Mouse (Mus musculus) CH12.LX (cell line): Measurements from ENCODE around the gene Slc24a3. TPM values are rescaled to one million over a fixed set of nuclear protein-coding genes. Genes with fewer than 3 reads are reported as not detected.

Experiments used
- DNase-seq: peaks from one replicate; pipeline ENCODE4 v3.0.0-alpha.2; 2013; ENCODE audit errors: extremely low read depth
- H3K27ac ChIP-seq: 2 replicates; pipeline ENCODE4 v1.5.1; 2012; ENCODE audit warnings: low read depth, mild to moderate bottlenecking, control low read depth, moderate library complexity; ENCODE audit not compliant: insufficient read depth
- H3K27me3 ChIP-seq: replicated peaks from 2 replicates; pipeline ENCODE3; 2012; ENCODE audit warnings: inconsistent platforms
- H3K36me3 ChIP-seq, 2 experiments: replicated peaks in 1 of 2; 2 replicates each; pipeline versions ENCODE3 to v1.6.1; 2012; ENCODE audit warnings: inconsistent platforms in 1 of 2, low read length in 1 of 2, mild to moderate bottlenecking in 1 of 2, mixed read lengths in 1 of 2, moderate library complexity in 1 of 2; ENCODE audit not compliant: control insufficient read depth in 1 of 2, insufficient read depth in 1 of 2
- H3K4me1 ChIP-seq, 2 experiments: 2 replicates each; pipeline ENCODE4 v1.6.1; 2012; ENCODE audit warnings: inconsistent platforms in 1 of 2, moderate library complexity in 1 of 2; ENCODE audit not compliant: insufficient read depth in 2 of 2, control insufficient read depth in 1 of 2
- H3K4me2 ChIP-seq: 2 replicates; pipeline ENCODE4 v1.6.1; 2012; ENCODE audit warnings: low read depth, mild to moderate bottlenecking, control low read depth; ENCODE audit not compliant: poor library complexity, insufficient read depth, severe bottlenecking
- H3K4me3 ChIP-seq, 3 experiments: fragments of 150-350 bp in 1 of 3; sonication (generic) in 1 of 3; replicated peaks in 1 of 3; 2 replicates each; pipeline versions ENCODE3 to v1.5.1; 2011 to 2012; ENCODE audit warnings: low read depth in 2 of 3, low read length in 2 of 3, mild to moderate bottlenecking in 2 of 3, moderate library complexity in 2 of 3, control low read depth in 1 of 3, improper control_type of control experiment in 1 of 3, inconsistent platforms in 1 of 3, mixed read lengths in 1 of 3; ENCODE audit not compliant: poor library complexity in 1 of 3
- H3K79me2 ChIP-seq: replicated peaks from 2 replicates; pipeline ENCODE4 v1.6.1; 2012; ENCODE audit warnings: mild to moderate bottlenecking, moderate library complexity; ENCODE audit not compliant: control insufficient read depth, poor library complexity, insufficient read depth, severe bottlenecking; ENCODE audit errors: extremely low read depth
- H3K9ac ChIP-seq: 2 replicates; pipeline ENCODE4 v1.6.1; 2012; ENCODE audit warnings: low read depth, mild to moderate bottlenecking, control low read depth, moderate library complexity; ENCODE audit not compliant: insufficient read depth
- H3K9me3 ChIP-seq: replicated peaks from 2 replicates; pipeline ENCODE3; 2012; ENCODE audit warnings: low read length, inconsistent platforms, mixed read lengths
- BHLHE40 ChIP-seq: IDR thresholded peaks from 2 replicates; pipeline ENCODE4 v1.6.1; 2011; ENCODE audit warnings: mild to moderate bottlenecking, low read depth, low read length, improper control_type of control experiment
- CHD1 ChIP-seq: IDR thresholded peaks from 2 replicates; pipeline ENCODE4 v1.6.1; 2012; ENCODE audit warnings: low read depth, low read length, improper control_type of control experiment, inconsistent platforms
- CHD2 ChIP-seq: IDR thresholded peaks from 2 replicates; pipeline ENCODE4 v1.6.1; 2011; ENCODE audit warnings: low read length, improper control_type of control experiment
- E2F4 ChIP-seq: IDR thresholded peaks from 2 replicates; pipeline ENCODE4 v1.6.1; 2011; ENCODE audit warnings: low read depth, low read length, improper control_type of control experiment; ENCODE audit not compliant: insufficient replicate concordance
- ELF1 ChIP-seq: IDR thresholded peaks from 2 replicates; pipeline ENCODE4 v1.6.1; 2014; ENCODE audit warnings: low read depth, mild to moderate bottlenecking, inconsistent platforms, low read length, improper control_type of control experiment
- ETS1 ChIP-seq: conservative IDR thresholded peaks from 2 replicates; pipeline ENCODE4 v1.6.1; 2012; ENCODE audit warnings: low read depth, mild to moderate bottlenecking, inconsistent platforms, low read length, improper control_type of control experiment, moderate library complexity
- GABPA ChIP-seq: IDR thresholded peaks from 2 replicates; pipeline ENCODE4 v1.6.1; 2012; ENCODE audit warnings: low read depth, low read length, improper control_type of control experiment, inconsistent platforms; ENCODE audit not compliant: insufficient replicate concordance
- IRF4 ChIP-seq: IDR thresholded peaks from 2 replicates; pipeline ENCODE4 v1.6.1; 2014; ENCODE audit warnings: low read depth, mild to moderate bottlenecking, inconsistent platforms, low read length, improper control_type of control experiment
- JUN ChIP-seq: IDR thresholded peaks from 2 replicates; pipeline ENCODE4 v1.6.1; 2011; ENCODE audit warnings: low read depth, mild to moderate bottlenecking, low read length, improper control_type of control experiment, moderate library complexity; ENCODE audit not compliant: insufficient read depth
- JUND ChIP-seq: conservative IDR thresholded peaks from 2 replicates; pipeline ENCODE4 v1.6.1; 2011; ENCODE audit warnings: low read depth, low read length, improper control_type of control experiment
- MAFK ChIP-seq: IDR thresholded peaks from 2 replicates; pipeline ENCODE4 v1.6.1; 2011; ENCODE audit warnings: low read length, improper control_type of control experiment; ENCODE audit not compliant: insufficient replicate concordance
- MAX ChIP-seq: IDR thresholded peaks from 2 replicates; pipeline ENCODE4 v1.6.1; 2011; ENCODE audit warnings: low read length, improper control_type of control experiment
- MAZ ChIP-seq: IDR thresholded peaks from 2 replicates; pipeline ENCODE4 v1.6.1; 2012; ENCODE audit warnings: low read depth, mild to moderate bottlenecking, inconsistent platforms, low read length, improper control_type of control experiment, moderate library complexity
- MYC ChIP-seq: IDR thresholded peaks from 2 replicates; pipeline ENCODE4 v1.6.1; 2011; ENCODE audit warnings: low read depth, mild to moderate bottlenecking, improper control_type of control experiment, low read length
- NELFE ChIP-seq: IDR thresholded peaks from 2 replicates; pipeline ENCODE4 v1.6.1; 2011; ENCODE audit warnings: low read depth, low read length, improper control_type of control experiment
- PAX5 ChIP-seq: IDR thresholded peaks from 2 replicates; pipeline ENCODE4 v1.6.1; 2012; ENCODE audit warnings: low read length, inconsistent platforms, mixed read lengths
- RAD21 ChIP-seq: IDR thresholded peaks from 2 replicates; pipeline ENCODE4 v1.6.1; 2011; ENCODE audit warnings: low read depth, mild to moderate bottlenecking, low read length, improper control_type of control experiment, moderate library complexity
- TCF12 ChIP-seq: IDR thresholded peaks from 2 replicates; pipeline ENCODE4 v1.6.1; 2014; ENCODE audit warnings: low read depth, mild to moderate bottlenecking, inconsistent platforms, low read length, improper control_type of control experiment
- UBTF ChIP-seq: IDR thresholded peaks from 2 replicates; pipeline ENCODE4 v1.6.1; 2012; ENCODE audit warnings: low read depth, mild to moderate bottlenecking, inconsistent platforms, low read length, improper control_type of control experiment, moderate library complexity
- USF2 ChIP-seq: conservative IDR thresholded peaks from 2 replicates; pipeline ENCODE4 v1.6.1; 2011; ENCODE audit warnings: low read depth, low read length, improper control_type of control experiment
- ZC3H11A ChIP-seq: IDR thresholded peaks from 2 replicates; pipeline ENCODE4 v1.6.1; 2012; ENCODE audit warnings: low read depth, mild to moderate bottlenecking, inconsistent platforms, low read length, improper control_type of control experiment
- ZMIZ1 ChIP-seq: IDR thresholded peaks from 2 replicates; pipeline ENCODE4 v1.6.1; 2012; ENCODE audit warnings: low read depth, mild to moderate bottlenecking, inconsistent platforms, low read length, improper control_type of control experiment
- ZNF384 ChIP-seq: IDR thresholded peaks from 2 replicates; pipeline ENCODE4 v1.6.1; 2012; ENCODE audit warnings: low read depth, low read length, improper control_type of control experiment, inconsistent platforms
- dilution Hi-C: fragments of 300-500 bp; cut with MboI; formaldehyde crosslinking; loops from 2 replicates; pipeline ENCODE4 v1.14.3; 2020; ENCODE audit warnings: low sequenced_read_pairs; ENCODE audit not compliant: extremely low pct_unique_long_range_greater_than_20kb, extremely low pct_ligation_motif_present
- in situ Hi-C: fragments of 300-500 bp; cut with MboI; formaldehyde crosslinking; loops from 3 replicates; pipeline ENCODE4 v1.14.3; 2019; ENCODE audit warnings: low sequenced_read_pairs, low pct_ligation_motif_present, low pct_unique_long_range_greater_than_20kb, mixed read lengths
- polyA plus RNA-seq: library from polyadenylated mRNA; unstranded; fragments of >175 nt; gene quantifications from 2 replicates; pipeline ENCODE4 v1.2.1, GENCODE M21; 2012; ENCODE audit warnings: low read depth; ENCODE audit not compliant: insufficient read length
- total RNA-seq, 2 experiments: library from RNA; depleted of rRNA; stranded (reverse); fragments of 300-350 nt in 1 of 2; fragments of >200 nt in 1 of 2; gene quantifications; 2 replicates each; pipeline ENCODE4 v1.2.3; 2012 to 2014

Slc24a3 gene
- total and polyA plus RNA-seq, 3 experiments, result not detected

DNA sequence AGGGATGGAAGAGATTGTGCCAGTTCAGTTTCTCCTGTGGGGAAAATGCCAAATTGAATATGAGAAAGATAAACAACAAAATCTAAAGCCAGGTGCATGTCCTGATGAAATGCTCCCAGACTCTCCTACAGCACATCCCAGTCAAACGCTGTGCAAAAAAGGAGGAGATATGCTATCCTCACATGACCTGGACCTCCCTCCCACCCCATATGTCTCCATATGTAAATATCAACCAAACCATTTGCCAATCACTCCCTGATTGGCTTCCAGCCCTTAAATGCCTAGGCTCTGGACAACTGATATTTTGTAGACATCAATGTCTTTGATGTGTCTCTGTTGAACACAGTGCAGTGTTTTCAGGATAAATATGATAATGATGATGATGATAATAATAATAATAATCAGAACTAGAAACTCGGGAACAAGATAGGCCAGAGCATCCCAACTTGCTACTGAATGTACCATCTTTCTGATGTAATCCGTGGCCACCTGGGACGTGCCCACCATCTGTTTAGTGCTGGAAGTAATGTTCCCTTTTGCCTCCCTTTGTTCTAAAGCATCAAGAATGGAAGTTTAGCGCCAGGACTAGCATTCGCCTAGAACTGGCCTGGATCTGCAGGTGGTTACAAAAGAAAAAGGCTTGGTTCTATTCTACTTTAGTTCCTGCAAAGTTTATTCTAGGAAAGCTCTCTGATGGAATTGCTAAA is 190.8 kb downstream of the Slc24a3 start:
- TF ChIP-seq UBTF (no peak), PAX5 (no peak), MYC (no peak), ZNF384 (no peak), E2F4 (no peak), ETS1 (no peak), ELF1 (no peak), JUN (no peak), GABPA (no peak), CHD2 (no peak), IRF4 (no peak), ZMIZ1 (no peak), USF2 (no peak), NELFE (no peak), MAX (no peak), CHD1 (no peak), RAD21 (no peak)
- Histone ChIP-seq H3K9me3 (no peaks in the 10 kb centered on the region), H3K36me3 (no peaks in the 10 kb centered on the region), H3K79me2 (no peaks in the 10 kb centered on the region), H3K4me2 (no peak overlapping the region), H3K4me1 (peaks cover 0 to 2% of the 10 kb centered on the region in 2 experiments; a peak in 1 of 4 replicates), H3K27me3 (peaks cover 2% of the 10 kb centered on the region), H3K4me3 (no peak overlapping the region), H3K9ac (no peak overlapping the region), H3K27ac (no peak overlapping the region)
- in situ Hi-C loops, result no loop called here
- no peak for DNase-seq
- dilution Hi-C loops, result no loop called here

DNA sequence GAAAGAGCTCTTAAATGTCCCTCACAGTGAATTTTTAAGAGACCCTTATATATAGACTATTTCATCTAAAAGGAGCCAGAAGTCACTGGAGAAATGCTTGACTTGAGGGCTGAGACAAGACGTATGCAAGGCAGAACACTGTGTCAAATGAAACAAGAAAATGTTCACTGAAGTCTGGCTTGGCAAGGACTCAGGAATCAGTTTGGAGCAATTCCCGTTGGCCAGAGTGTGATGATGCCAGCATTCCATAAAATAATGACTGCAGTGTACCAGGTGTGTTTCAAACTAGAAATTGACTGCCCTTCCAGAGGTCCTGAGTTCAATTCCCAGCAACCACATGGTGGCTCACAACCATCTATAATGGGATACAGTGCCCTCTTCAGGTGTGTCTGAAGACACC is 196.1 kb downstream of the Slc24a3 start:
- no peak overlapping the region for H3K27ac ChIP-seq
- dilution Hi-C loops, result no loop called here
- no peak overlapping the region for H3K4me2 ChIP-seq
- no peaks in the 10 kb centered on the region for H3K9me3 ChIP-seq
- H3K9ac ChIP-seq, result no peak overlapping the region
- H3K36me3 ChIP-seq, result no peaks in the 10 kb centered on the region
- no peak for TF ChIP-seq JUND
- TF ChIP-seq BHLHE40, result no peak
- no peak for TF ChIP-seq MAZ
- no peak for TF ChIP-seq MYC
- TF ChIP-seq TCF12, result no peak
- no peak for TF ChIP-seq MAFK
- TF ChIP-seq ZC3H11A, result no peak
- DNase-seq, result no peak
- no peak overlapping the region for H3K4me3 ChIP-seq
- H3K27me3 ChIP-seq, result no peaks in the 10 kb centered on the region
- no peaks in the 10 kb centered on the region for H3K79me2 ChIP-seq
- in situ Hi-C loops, result no loop called here
- H3K4me1 ChIP-seq, result peaks cover 0 to 2% of the 10 kb centered on the region in 2 experiments; a peak in 1 of 4 replicates
